Mouse (Mus musculus) bone marrow, adult 2 months (tissue): ENCODE measurements at regions not wholly inside any gene's neighbourhood (a gene's known extent, or its start where the extent isn't known, plus 50 kb on each side); places are given as distances from the start of the nearest gene placed in this dataset.

Experiments used
- H3K27ac ChIP-seq: fragments of 200-500 bp; 2 replicates; pipeline ENCODE4 v1.5.1; 2012; ENCODE audit warnings: low read depth, mild to moderate bottlenecking, control low read depth, inconsistent platforms, low read length; ENCODE audit not compliant: control insufficient read depth, poor library complexity, insufficient read depth
- H3K4me1 ChIP-seq: fragments of 200-500 bp; 2 replicates; pipeline ENCODE4 v1.6.1; 2011; ENCODE audit warnings: low read length; ENCODE audit not compliant: control insufficient read depth, insufficient read depth
- H3K4me3 ChIP-seq: fragments of 200-500 bp; replicated peaks from 2 replicates; pipeline ENCODE3; 2011; ENCODE audit warnings: mild to moderate bottlenecking, low read depth, low read length, control low read depth; ENCODE audit not compliant: control insufficient read depth
- CTCF ChIP-seq: fragments of 200-500 bp; IDR thresholded peaks from 2 replicates; pipeline ENCODE4 v1.5.1; 2011; ENCODE audit warnings: low read length, control low read depth; ENCODE audit not compliant: control insufficient read depth, insufficient read depth
- POLR2A ChIP-seq: fragments of 200-500 bp; IDR thresholded peaks from 2 replicates; pipeline ENCODE4 v1.6.1; 2011; ENCODE audit warnings: low read depth, mild to moderate bottlenecking, control low read depth, low read length, borderline replicate concordance; ENCODE audit not compliant: control insufficient read depth
- WGBS: fragments of 180-500 bp; shearing (Covaris S2); methylation state at CpG from one replicate; pipeline ENCODE4 v1.1.7; 2018; 5-methylcytosine and 5-hydroxymethylcytosine counted together

- Histone ChIP-seq H3K4me1 (no peaks in the 10 kb centered on the region), H3K4me3 (no peak overlapping the region), H3K27ac (no peak overlapping the region)
- TF ChIP-seq CTCF (no peak), POLR2A (no peak)
- WGBS: 78% methylated on average over 9 of the region's 9 CpGs
These were observed 56.1 kb upstream of the Rbfox1 start for GRCm38 (mm10) chr16:5829071-5829470.

DNA sequence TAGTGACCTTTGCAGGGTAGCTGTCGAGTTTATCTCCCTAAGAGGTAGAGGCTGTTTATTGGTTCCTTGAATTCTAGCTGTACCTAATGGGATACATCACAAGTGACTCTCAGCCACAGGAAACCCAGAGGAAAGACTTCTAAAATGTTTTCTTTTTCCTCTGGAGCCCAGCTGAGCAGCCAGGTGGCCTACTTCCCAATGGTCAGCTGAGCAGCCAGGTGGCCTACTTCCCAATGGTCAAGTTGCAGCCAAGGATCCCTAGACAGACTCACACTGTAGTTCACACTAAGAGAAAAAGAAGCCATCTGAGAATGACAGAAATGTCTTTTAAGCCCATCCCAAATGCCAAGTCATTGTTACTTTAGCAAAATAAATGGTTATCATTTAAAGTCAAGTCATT is 61.8 kb upstream of the Rbfox1 start:
- H3K27ac ChIP-seq: no peak overlapping the region
- TF ChIP-seq POLR2A: no peak
- TF ChIP-seq CTCF: no peak
- WGBS: 27% methylated on average over 1 of the region's 1 CpGs
- H3K4me3 ChIP-seq: no peak overlapping the region
- H3K4me1 ChIP-seq: no peaks in the 10 kb centered on the region

GRCm38 (mm10) chr16:5817166-5817565 is 68.0 kb upstream of the Rbfox1 start:
- TF ChIP-seq CTCF: no peak
- TF ChIP-seq POLR2A: no peak
- no peak overlapping the region for H3K27ac ChIP-seq
- no peaks in the 10 kb centered on the region for H3K4me1 ChIP-seq
- H3K4me3 ChIP-seq: no peak overlapping the region
- WGBS: 52% methylated on average over 3 of the region's 3 CpGs

DNA sequence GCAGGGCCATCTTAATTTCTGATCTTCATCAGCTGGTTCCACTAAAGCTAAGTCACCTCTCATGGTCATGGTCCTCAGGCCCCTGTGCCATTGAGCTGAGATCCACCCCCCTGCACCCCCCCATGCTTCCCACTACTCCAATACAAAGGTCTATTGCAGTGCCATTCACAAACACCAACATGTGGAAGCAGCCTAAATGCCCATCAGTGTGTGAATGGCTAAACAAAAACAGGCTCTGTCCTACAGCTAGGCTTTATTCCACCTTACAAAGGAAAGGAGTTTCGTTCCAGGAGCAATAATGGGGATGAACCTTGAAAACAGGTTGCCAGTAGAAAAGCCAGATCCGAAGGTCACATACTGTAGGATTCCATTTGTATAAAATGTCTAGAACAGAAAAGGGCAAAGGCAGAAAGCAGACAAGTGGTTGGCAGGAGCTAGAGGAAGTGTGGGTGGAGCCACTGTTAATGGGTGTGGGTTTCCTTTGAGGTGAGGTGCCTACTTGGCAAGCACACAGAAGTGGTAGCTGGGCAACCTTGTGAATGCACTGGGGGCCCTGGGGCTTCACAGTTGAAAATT is 72.8 kb upstream of the Rbfox1 start:
- 76% methylated on average over 2 of the region's 2 CpGs for WGBS
- Histone ChIP-seq H3K27ac (no peak overlapping the region), H3K4me3 (no peak overlapping the region), H3K4me1 (no peaks in the 10 kb centered on the region)
- no peak for TF ChIP-seq POLR2A
- TF ChIP-seq CTCF: no peak

GRCm38 (mm10) chr16:5811654-5811992 is 73.5 kb upstream of the Rbfox1 start:
- Histone ChIP-seq H3K27ac (no peak overlapping the region), H3K4me3 (no peak overlapping the region), H3K4me1 (no peaks in the 10 kb centered on the region)
- WGBS: 60% methylated on average over 2 of the region's 2 CpGs
- no peak for TF ChIP-seq CTCF
- TF ChIP-seq POLR2A: no peak

GRCm38 (mm10) chr16:5810986-5811653 is 74.0 kb upstream of the Rbfox1 start:
- no peak for TF ChIP-seq CTCF
- no peak for TF ChIP-seq POLR2A
- H3K4me3 ChIP-seq: no peak overlapping the region
- 58% methylated on average over 10 of the region's 10 CpGs for WGBS
- no peaks in the 10 kb centered on the region for H3K4me1 ChIP-seq
- H3K27ac ChIP-seq: no peak overlapping the region

GRCm38 (mm10) chr16:5798188-5798587 is 87.0 kb upstream of the Rbfox1 start:
- TF ChIP-seq CTCF: no peak
- no peak for TF ChIP-seq POLR2A
- 53% methylated on average over 7 of the region's 7 CpGs for WGBS
- no peaks in the 10 kb centered on the region for H3K4me1 ChIP-seq
- H3K4me3 ChIP-seq: no peak overlapping the region
- H3K27ac ChIP-seq: no peak overlapping the region

- TF ChIP-seq CTCF: no peak
- TF ChIP-seq POLR2A: no peak
- Histone ChIP-seq H3K4me1 (no peaks in the 10 kb centered on the region), H3K4me3 (no peak overlapping the region), H3K27ac (no peak overlapping the region)
- WGBS: 36% methylated on average over 1 of the region's 1 CpGs
These were observed 92.9 kb upstream of the Rbfox1 start for GRCm38 (mm10) chr16:5792216-5792615.

DNA sequence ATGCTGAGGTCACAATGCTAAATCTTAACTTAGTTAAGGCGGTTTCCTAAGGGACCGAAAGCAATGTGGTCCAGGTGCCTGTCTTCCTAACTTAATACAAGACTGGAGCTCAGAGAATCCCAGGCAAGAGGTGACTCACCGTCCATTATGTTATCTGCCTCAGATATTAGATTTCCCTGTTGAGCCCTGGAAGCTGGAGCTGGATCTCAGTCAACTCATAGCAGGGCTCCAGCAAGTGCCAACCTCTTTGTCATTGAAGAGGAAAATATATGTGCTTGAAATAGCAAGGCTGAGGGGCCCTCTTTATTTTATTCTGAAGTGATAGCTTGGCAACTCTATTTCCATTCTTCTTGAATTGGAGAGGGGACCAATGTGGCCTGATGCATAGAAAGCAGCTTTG is 95.0 kb upstream of the Rbfox1 start:
- 82% methylated on average over 3 of the region's 3 CpGs for WGBS
- H3K4me1 ChIP-seq: no peaks in the 10 kb centered on the region
- no peak overlapping the region for H3K27ac ChIP-seq
- no peak overlapping the region for H3K4me3 ChIP-seq
- no peak for TF ChIP-seq POLR2A
- TF ChIP-seq CTCF: no peak
